Mouse (Mus musculus): ENCODE results near the gene Arl6.

DNA sequence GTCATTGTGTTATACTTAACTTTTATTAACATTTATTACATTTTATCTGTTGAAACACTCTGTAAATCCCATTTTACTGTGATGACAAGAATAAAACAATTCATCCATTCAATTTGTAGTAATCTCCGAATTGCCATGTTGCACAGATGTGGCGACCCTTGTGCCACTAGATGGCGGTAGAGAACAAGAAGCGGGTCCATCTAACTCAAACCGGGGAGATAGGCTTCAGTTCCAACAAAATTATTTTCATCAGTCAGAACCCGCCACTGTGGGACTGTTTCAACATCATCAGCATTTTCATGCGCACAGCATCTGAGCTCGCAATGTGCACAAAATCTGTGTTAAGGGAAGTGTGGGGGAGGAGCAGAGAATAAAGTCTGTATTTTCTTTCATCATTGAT is 44.2 kb upstream of the Arl6 start:
- TF ChIP-seq CTCF (IDR thresholded peaks at IDR 0.05; ENCODE audit: borderline replicate concordance, control insufficient read depth, extremely low read depth, insufficient read depth, low read length, poor library complexity) = no peak
- no peak for TF ChIP-seq POLR2A (IDR thresholded peaks at IDR 0.05; ENCODE audit: control insufficient read depth, extremely low read depth, insufficient read depth, low read length, poor library complexity)
